Mouse (Mus musculus) midbrain, postnatal 0 days (tissue): ENCODE measurements around the gene Syt8. TPM values are rescaled to one million over a fixed set of nuclear protein-coding genes. Genes with fewer than 3 reads are reported as not detected.
A peak's percentile ranks its signal among the peaks of the same experiment; 100 is the strongest.

Experiments
- ATAC-seq: fragments of 200-750 bp; cut with Nextera tagmentation; 2 replicates; pipeline ENCODE4 v1.8.0; 2017; ENCODE audit warnings: moderate number of reproducible peaks, mild to moderate bottlenecking, moderate TSS enrichment, moderate library complexity; ENCODE audit not compliant: low FRiP score
- DNase-seq: peaks from one replicate; pipeline ENCODE4 v3.0.0-alpha.2; 2015; ENCODE audit warnings: low spot score
- H3K27ac ChIP-seq: fragments of 300-500 bp; sonication (generic); 2 replicates; pipeline ENCODE4 v1.5.1; 2014; ENCODE audit warnings: low read depth, mild to moderate bottlenecking, low read length, mixed read lengths
- H3K27me3 ChIP-seq: fragments of 300-500 bp; sonication (generic); 2 replicates; pipeline ENCODE4 v1.6.1; 2014; ENCODE audit warnings: low read length, control low read depth, mixed read lengths; ENCODE audit not compliant: insufficient read depth
- H3K36me3 ChIP-seq: fragments of 300-500 bp; sonication (generic); 2 replicates; pipeline ENCODE4 v1.6.1; 2014; ENCODE audit warnings: low read length, control low read depth, mixed read lengths; ENCODE audit not compliant: insufficient read depth
- H3K4me1 ChIP-seq: fragments of 300-500 bp; sonication (generic); 2 replicates; pipeline ENCODE4 v1.6.1; 2014; ENCODE audit warnings: mild to moderate bottlenecking, control low read depth, antibody characterized with exemption, low read length, mixed read lengths; ENCODE audit not compliant: insufficient read depth
- H3K4me2 ChIP-seq: fragments of 300-500 bp; sonication (generic); 2 replicates; pipeline ENCODE4 v1.6.1; 2014; ENCODE audit warnings: low read depth, mild to moderate bottlenecking, low read length, mixed read lengths; ENCODE audit not compliant: poor library complexity, severe bottlenecking
- H3K4me3 ChIP-seq: fragments of 300-500 bp; sonication (generic); 2 replicates; pipeline ENCODE4 v1.5.1; 2014; ENCODE audit warnings: low read depth, mild to moderate bottlenecking, low read length, moderate library complexity
- H3K9ac ChIP-seq: fragments of 300-500 bp; sonication (generic); replicated peaks from 2 replicates; pipeline ENCODE4 v1.6.1; 2014; ENCODE audit warnings: mild to moderate bottlenecking, low read length, moderate library complexity, mixed read lengths; ENCODE audit not compliant: poor library complexity, severe bottlenecking
- H3K9me3 ChIP-seq: fragments of 300-500 bp; sonication (generic); 2 replicates; pipeline ENCODE4 v1.6.1; 2016; ENCODE audit warnings: low read length, control low read depth
- CTCF ChIP-seq: IDR thresholded peaks from 2 replicates; pipeline ENCODE4 v1.5.1; 2016; ENCODE audit warnings: antibody characterized with exemption, mild to moderate bottlenecking
- WGBS: fragments of 180-500 bp; shearing (Covaris S2); extraction: QIAGEN DNeasy Blood & Tissue Kit; methylation state at CpG from one replicate; pipeline ENCODE4 v1.1.7; 2014; 5-methylcytosine and 5-hydroxymethylcytosine counted together
- polyA plus RNA-seq: library from polyadenylated mRNA; unstranded; fragments of >200 nt; fragmentation: Nextera tagmentation; extraction: Ambion mirVana; gene quantifications from 2 replicates; pipeline ENCODE4 v1.2.1, GENCODE M21; 2015
- total RNA-seq: library from RNA; depleted of rRNA; stranded (reverse); fragments of >200 nt; gene quantifications from 2 replicates; pipeline ENCODE4 v1.2.3, GENCODE M21; 2014

Gene Syt8
- total and polyA plus RNA-seq, 2 experiments from 2014 or later, result not detected

- DNase-seq, result no peak
These were observed 20.6 kb downstream of the Syt8 start for GRCm38 (mm10) chr7:142455251-142455650.

GRCm38 (mm10) chr7:142456806-142457205, 22.2 kb downstream of the Syt8 start:
- WGBS, result 76% methylated on average over 3 of the region's 3 CpGs
- Histone ChIP-seq H3K27me3 (no peaks in the 10 kb centered on the region), H3K9ac (no peak overlapping the region), H3K4me3 (no peak overlapping the region), H3K27ac (peak overlapping the region; percentile 77), H3K36me3 (no peaks in the 10 kb centered on the region), H3K4me1 (no peaks in the 10 kb centered on the region), H3K4me2 (no peak overlapping the region), H3K9me3 (no peaks in the 10 kb centered on the region)
- ATAC-seq (peak; percentile 14; the same call in 1 of the 2 replicates), DNase-seq (no peak)
- no peak for TF ChIP-seq CTCF

More at GRCm38 (mm10) chr7:142455251-142455650, 20.6 kb downstream of the Syt8 start:
- H3K4me2 ChIP-seq, result no peak overlapping the region
- no peak overlapping the region for H3K9ac ChIP-seq
- no peak overlapping the region for H3K4me3 ChIP-seq
- no peaks in the 10 kb centered on the region for H3K36me3 ChIP-seq
- no peaks in the 10 kb centered on the region for H3K9me3 ChIP-seq
- H3K27ac ChIP-seq, result peak overlapping the region; percentile 12; the same call in 1 of the 2 replicates
- ATAC-seq, result no peak
- no peak for TF ChIP-seq CTCF
- H3K4me1 ChIP-seq, result no peaks in the 10 kb centered on the region
- WGBS, result 59% methylated on average over 2 of the region's 2 CpGs
- H3K27me3 ChIP-seq, result no peaks in the 10 kb centered on the region

DNA sequence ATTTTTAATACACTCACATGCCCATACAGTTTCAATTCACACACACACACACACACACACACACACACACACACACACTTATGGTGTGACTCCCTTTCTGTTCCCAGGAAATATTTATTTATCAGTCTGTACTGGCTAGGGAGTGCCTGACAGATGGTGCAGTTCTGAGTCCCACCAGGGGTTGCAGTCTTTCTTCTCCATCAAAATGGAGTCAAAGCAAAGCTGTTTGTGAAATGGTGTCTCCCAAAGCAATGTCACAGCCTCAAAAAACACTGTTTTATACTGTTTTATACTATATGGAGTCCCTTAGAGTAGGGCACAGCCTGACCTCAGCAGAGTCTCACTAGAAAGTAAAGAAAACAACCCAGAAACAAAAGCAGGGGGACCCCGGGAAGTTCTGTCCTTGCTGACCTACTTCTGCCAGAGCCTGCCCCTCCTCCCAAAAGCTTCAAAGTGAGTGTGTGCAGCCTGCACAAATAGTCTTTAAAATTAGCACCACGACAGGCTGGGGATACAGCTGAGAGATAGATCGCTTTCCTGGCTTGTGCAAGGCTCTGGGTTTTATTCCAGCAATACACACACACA, 22.7 kb downstream of the Syt8 start:
- Histone ChIP-seq H3K4me2 (no peak overlapping the region), H3K4me1 (no peaks in the 10 kb centered on the region), H3K4me3 (no peak overlapping the region), H3K27ac (peak overlapping the region; percentile 77), H3K36me3 (no peaks in the 10 kb centered on the region), H3K9me3 (no peaks in the 10 kb centered on the region), H3K9ac (peak overlapping the region; percentile 20; the same call in 1 of the 2 replicates), H3K27me3 (no peaks in the 10 kb centered on the region)
- DNase-seq, result peak; percentile 85
- peak; percentile 81 for ATAC-seq
- TF ChIP-seq CTCF, result peak; percentile 61
- 8% methylated on average over 3 of the region's 3 CpGs for WGBS

DNA sequence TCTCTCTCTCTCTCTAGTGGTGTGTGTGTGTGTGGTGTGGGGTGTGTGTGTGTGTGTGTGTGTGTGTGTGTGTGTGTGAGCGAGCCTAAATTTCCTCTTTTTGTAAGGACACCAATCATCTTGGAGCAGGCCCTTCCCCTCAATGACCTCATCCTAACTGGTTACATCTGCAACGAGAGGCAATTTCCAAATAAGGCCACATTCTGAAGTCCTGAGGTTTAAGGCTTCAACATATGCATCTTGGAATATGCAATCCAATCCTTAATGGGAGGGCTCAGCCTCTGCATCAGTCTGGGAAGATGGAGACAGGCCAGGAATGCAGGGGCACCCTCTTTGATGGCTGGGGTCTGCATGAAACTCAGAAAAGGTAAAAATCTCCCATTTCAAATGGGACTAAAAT, 23.4 kb downstream of the Syt8 start:
- Histone ChIP-seq H3K36me3 (no peaks in the 10 kb centered on the region), H3K27me3 (no peaks in the 10 kb centered on the region), H3K4me3 (no peak overlapping the region), H3K4me2 (no peak overlapping the region), H3K4me1 (no peaks in the 10 kb centered on the region), H3K9me3 (no peaks in the 10 kb centered on the region), H3K27ac (peak overlapping the region; percentile 77), H3K9ac (0 out of 2 replicates have a peak overlapping the region, but pooled peaks have one; percentile 20)
- TF ChIP-seq CTCF, result no peak
- ATAC-seq, result peak; percentile 70
- WGBS, result 36% methylated on average over 2 of the region's 2 CpGs
- peak; percentile 53 for DNase-seq

GRCm38 (mm10) chr7:142458676-142459298, 24.1 kb downstream of the Syt8 start:
- H3K4me2 ChIP-seq, result no peak overlapping the region
- peak overlapping the region; percentile 77 for H3K27ac ChIP-seq
- H3K9me3 ChIP-seq, result no peaks in the 10 kb centered on the region
- no peaks in the 10 kb centered on the region for H3K36me3 ChIP-seq
- no peak for TF ChIP-seq CTCF
- WGBS, result 86% methylated on average over 5 of the region's 5 CpGs
- H3K4me3 ChIP-seq, result no peak overlapping the region
- no peaks in the 10 kb centered on the region for H3K27me3 ChIP-seq
- ATAC-seq (no peak), DNase-seq (no peak)
- no peaks in the 10 kb centered on the region for H3K4me1 ChIP-seq
- H3K9ac ChIP-seq, result no peak overlapping the region

DNA sequence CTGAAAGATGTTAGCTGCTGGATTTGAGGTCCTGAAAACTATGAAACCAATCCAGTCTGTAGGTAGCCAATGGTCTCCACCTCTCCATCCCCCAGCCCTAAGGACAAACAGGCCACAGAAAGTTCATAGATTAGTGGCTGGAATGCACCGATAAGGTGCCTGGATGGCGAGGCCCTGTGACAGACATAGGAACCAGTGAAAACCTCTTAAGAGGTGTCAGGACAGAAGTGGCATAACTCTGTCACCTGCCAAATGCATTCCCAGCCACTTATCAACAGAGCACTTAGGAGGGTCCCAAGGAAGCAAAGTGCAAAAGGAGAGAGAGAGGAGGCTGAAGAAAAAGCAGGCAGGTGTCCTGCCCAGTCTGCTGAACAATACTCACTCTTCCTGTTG, 24.6 kb downstream of the Syt8 start:
- H3K27me3 ChIP-seq, result 0 out of 2 replicates have a peak, but pooled peaks cover 3% of the 10 kb centered on the region
- ATAC-seq, result no peak
- H3K4me1 ChIP-seq, result no peaks in the 10 kb centered on the region
- no peak overlapping the region for H3K4me3 ChIP-seq
- no peak for TF ChIP-seq CTCF
- H3K9me3 ChIP-seq, result no peaks in the 10 kb centered on the region
- H3K27ac ChIP-seq, result no peak overlapping the region
- no peaks in the 10 kb centered on the region for H3K36me3 ChIP-seq
- H3K9ac ChIP-seq, result no peak overlapping the region
- DNase-seq, result no peak
- no peak overlapping the region for H3K4me2 ChIP-seq
- 93% methylated on average over 2 of the region's 2 CpGs for WGBS
